Mouse (Mus musculus): ENCODE measurements around the gene Ccdc186.

Gene Ccdc186

DNA sequence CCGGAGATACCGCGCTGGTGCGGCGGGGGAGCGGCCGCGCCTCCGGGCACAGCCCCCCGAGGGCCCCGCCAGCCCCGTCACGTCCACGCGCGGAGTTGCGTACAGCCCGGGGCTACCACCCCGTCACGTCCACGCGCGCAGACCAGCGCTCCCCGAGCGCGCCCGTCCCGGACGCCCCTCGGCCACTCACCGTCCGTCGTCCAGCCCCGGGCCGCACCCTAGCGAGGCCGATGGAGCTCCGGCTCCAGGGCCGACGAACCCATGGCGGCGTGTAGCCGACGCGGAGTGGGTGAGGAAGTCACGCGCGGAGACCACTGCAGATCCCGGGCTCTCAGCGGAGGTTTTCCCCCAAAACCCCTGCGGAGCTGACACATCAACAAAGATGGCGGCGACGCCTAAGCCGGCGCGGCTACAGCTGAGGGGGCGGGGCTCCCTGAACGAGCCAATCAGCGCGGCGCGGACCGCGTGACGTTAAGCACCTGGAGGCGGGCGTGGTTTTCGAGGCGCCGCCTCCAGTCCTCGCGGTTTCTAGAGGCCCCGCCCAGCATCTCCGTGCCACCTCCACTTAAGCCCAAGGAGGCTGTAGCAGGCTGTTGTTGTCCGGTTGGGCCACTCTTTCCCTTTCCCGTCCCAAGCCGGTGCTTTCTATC lies at the start of gene Ccdc186:
Gene Ccdc186, minus strand, starts transcription at position 393 of the 650 bp plus-strand sequence.
- under 1% methylated on average over 79 of the region's 79 CpGs for WGBS

- WGBS, result 85% methylated on average over 4 of the region's 4 CpGs
Observed at GRCm38 (mm10) chr19:56867701-56868100, 45.7 kb upstream of the Ccdc186 start.

DNA sequence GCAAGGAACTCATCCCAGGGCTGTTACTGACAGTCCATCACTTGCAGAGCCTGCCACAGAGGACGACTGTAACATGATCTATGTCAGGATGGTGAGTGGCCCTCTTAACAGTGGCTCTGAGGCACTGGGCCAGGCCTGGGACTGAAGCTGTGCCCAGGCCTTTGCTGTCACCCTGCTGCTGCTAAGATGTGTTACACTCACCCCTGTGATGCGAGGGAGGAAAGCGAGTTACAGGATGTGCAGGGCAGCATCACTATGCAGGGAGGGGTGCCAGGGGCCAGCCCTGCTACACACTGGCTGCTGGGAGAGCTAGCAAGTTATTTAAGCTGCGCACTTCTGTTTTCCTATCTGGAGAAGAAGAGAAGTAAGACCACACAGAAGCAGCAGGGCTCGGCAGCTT lies 34.5 kb upstream of the Ccdc186 start:
- 78% methylated on average over 5 of the region's 5 CpGs for WGBS

DNA sequence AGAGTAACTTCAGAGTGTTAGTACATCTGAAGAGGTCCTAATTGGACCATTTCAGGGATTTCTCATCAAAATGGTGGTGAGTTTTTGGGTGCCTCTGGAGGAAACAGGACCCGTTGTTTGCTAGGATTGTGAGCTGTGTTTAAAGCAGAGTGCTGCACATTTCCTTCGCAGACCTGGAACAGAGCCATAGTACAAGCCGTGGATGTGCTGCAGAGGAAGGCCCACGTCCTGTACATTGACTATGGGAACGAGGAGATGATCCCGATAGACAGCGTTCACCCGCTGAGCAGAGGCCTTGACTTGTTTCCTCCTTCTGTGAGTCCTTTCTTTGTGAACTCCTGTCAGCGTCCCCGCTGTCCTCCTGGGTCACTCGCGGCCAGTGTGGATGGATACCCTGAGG lies 21.0 kb upstream of the Ccdc186 start:
- WGBS, result 80% methylated on average over 12 of the region's 12 CpGs

GRCm38 (mm10) chr19:56838942-56839706 lies 17.1 kb upstream of the Ccdc186 start:
- WGBS, result 86% methylated on average over 17 of the region's 17 CpGs

GRCm38 (mm10) chr19:56835340-56835739 lies 13.3 kb upstream of the Ccdc186 start:
- WGBS, result 34% methylated on average over 9 of the region's 9 CpGs

DNA sequence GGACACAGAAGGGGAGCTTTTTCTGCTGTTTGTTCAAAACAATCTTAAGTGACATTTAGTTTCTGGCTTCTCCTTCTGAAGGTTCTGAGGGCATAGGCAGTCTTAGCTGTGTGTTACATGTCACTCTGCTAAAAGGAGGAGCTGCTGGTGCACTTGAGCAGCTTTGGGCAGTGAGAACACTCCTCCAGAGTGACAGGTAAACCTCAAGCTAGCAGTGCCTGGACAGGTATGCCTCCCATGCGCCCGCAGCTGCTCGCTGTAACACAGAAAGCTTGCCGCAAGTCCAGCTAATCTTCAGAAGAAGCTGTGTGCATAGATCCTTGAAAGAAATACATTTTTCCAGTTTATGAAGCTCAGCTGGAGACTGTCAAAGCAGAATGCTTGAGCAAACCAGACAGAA lies 8.2 kb upstream of the Ccdc186 start:
- 90% methylated on average over 4 of the region's 4 CpGs for whole genome bisulfite sequencing

DNA sequence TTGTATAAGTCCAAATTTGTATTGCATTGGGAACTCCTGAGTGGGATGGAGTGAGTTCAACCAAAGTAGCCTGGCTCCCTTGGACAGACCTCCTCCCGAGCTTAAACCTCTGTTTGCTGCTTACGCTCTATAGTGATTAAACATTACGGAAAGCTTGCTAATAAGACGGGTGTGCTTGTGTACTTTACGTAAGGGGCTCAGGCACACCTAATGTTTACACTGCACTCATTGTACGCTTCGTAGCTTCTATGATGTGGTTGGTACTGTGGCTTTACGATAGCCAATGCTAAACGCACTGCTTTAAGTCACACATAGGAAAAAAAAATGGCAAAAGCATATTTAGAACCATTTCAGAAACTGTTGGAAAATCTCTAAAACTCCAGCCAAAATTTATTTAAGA lies 7.3 kb upstream of the Ccdc186 start:
- WGBS, result 92% methylated on average over 9 of the region's 9 CpGs

DNA sequence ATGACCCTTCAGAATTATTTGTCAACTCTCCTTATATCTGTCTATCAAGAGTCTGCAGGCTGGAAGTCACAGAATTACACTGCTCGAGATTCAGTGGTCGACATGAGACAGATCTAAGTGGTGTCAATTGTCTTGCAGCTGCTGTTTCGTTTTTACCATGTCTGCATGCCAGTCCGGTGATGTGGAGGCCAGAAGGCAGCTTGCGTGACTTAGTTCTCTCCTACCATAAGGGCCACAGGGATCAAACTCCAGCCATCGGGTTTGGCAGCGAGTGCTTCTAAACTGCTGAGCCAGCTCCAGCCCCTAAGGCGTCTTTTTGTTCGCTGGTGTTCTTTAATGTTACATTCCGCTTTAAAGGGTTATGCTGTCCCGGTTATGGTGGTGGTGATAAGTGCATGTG lies 6.3 kb upstream of the Ccdc186 start:
- 91% methylated on average over 11 of the region's 11 CpGs for WGBS

- WGBS, result 60% methylated on average over 44 of the region's 44 CpGs
Observed at GRCm38 (mm10) chr19:56826047-56826631, 4.1 kb upstream of the Ccdc186 start, which contains the start of gene Tdrd1. TSS of gene Tdrd1 (plus strand) at chr19:56826209.

- 12% methylated on average over 10 of the region's 10 CpGs for whole genome bisulfite sequencing
Observed at GRCm38 (mm10) chr19:56822448-56822836, 452 bp upstream of the Ccdc186 start.

- WGBS, result 5% methylated on average over 22 of the region's 22 CpGs
Observed at GRCm38 (mm10) chr19:56821040-56821797, 771 bp downstream of the Ccdc186 start.

DNA sequence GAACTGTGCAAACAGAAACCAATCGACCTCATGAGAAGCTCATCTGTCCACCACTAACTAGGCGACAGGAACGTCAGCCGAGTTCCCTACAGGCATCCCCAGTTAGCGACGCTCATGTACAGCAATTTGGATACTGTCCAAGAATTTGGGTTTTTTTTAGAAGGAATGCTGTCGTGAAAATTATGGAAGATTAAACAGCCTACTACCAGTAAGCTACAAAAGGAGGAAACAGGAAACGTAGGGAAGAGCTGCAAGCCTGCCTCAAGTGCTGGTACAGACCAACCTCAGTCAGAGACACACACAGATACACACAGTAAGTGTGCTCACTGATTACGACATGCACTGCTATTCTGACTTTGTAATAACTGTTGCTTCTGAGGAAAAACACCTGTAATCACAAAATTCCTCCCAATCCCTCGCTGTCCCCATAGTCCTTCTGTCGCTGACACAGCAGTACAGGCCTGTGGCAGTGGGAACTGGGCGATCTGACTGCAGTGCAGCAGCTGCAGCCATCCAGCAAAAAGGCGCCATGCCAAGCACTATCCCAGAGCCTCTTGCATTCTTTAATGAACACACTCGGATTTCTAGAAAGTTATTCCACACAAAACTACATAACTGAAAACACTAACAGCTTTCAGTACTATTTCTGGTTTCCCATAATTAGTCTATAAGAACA lies 4.0 kb downstream of the Ccdc186 start:
- 16% methylated on average over 14 of the region's 14 CpGs for WGBS

- WGBS, result 72% methylated on average over 4 of the region's 4 CpGs
Observed at GRCm38 (mm10) chr19:56813360-56813759, 8.6 kb downstream of the Ccdc186 start.

DNA sequence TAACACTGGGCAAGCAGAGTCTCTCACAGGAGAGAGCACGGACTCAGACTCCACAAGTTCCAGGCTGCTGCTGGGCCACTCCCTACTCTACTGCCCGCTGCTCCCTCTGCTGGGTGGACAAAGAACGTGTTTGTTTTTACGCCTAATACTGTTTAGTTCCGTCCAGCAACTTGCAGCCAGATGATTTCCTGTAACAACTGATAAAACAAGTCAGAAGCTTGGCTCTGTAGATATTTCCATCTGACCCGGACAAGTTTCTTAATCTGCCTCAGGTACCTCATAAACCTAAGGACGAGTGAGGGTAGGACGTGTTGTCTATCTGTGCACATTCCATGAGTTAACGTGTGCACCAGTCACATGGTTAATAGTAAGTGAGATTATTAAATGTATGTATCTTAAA lies 10.4 kb downstream of the Ccdc186 start:
- 50% methylated on average over 9 of the region's 9 CpGs for WGBS

DNA sequence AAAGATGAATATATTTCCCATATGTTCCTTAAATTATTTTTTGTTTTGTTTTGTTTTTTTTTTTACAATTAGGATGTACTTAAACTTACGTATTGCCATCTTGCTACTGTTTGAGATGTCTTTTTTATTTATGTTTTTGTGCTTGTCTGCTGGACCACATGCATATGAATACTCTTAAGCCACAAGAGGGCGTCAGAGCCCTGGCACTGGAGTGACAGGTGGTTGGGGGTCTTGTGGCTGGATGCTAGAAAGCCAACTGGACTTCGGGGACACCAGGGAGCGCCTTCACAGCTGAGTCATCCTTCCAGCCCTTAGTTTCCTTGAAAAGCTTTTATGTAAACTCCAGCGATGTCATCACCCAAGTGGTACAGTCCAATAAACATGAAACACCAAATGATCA lies 13.2 kb downstream of the Ccdc186 start:
- WGBS, result 53% methylated on average over 5 of the region's 5 CpGs

DNA sequence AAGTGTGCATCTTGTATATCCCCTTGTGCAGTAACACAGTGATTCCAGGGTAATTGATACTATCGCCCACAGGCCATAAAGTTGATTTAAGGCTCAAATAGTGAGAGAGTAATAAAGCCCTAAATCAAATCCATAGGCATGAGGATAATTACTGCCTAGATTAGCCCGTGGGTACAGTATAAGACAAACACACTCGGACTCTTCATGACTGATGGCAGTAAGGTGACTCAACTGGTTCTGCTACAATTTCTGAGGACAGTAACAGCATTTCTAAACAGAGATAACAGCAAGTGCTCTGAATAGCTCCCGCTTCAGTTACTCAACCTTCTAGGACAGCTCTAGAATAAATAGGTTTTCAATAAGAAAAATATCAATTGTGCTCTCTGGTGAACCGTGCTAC lies 14.9 kb downstream of the Ccdc186 start:
- WGBS, result 90% methylated on average over 5 of the region's 5 CpGs

GRCm38 (mm10) chr19:56805366-56805765 lies 16.6 kb downstream of the Ccdc186 start:
- WGBS, result 62% methylated on average over 2 of the region's 2 CpGs

GRCm38 (mm10) chr19:56802352-56802746 lies 19.6 kb downstream of the Ccdc186 start:
- WGBS, result 70% methylated on average over 3 of the region's 3 CpGs

DNA sequence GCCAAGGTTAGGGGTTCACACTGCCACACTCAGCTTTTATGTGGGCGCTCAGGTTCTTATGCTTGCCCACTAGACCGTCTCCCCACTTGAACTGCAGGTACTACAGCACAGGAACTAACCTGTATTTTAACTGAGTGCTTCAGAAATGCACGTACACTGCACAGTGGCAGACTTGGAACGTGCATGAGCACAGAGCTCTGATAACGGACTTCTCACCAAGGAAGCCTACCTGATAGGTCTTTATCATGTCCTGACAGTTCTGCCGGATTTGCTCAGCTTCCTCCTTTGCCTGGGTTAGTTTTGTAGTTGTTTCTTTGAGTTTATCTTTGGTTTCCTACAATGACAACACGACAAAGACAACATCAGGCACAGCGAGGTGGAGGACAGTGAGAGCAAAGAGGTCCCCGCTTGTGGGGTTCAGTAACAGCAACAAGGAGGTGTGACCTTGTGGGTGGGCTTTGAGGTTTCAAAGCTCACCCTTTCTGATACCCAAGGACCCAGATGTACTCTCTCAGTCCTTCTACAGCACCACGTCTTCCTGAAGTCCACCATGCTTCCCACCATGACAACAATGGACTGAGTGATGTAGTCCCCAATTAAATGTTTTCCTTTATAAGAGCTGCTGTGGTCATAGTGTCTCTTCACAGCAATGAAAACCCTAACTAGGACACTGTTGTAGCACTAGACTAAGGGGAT lies 20.2 kb downstream of the Ccdc186 start:
- 91% methylated on average over 10 of the region's 10 CpGs for WGBS

Data from cerebral cortex, adult 2 months (tissue).